Mouse (Mus musculus) intestine, embryonic 16.5 days (tissue): ENCODE measurements around the gene Macrod1. TPM values are rescaled to one million over a fixed set of nuclear protein-coding genes. Genes with fewer than 3 reads are reported as not detected.

Experiments used
- ATAC-seq: fragments of 200-750 bp; cut with Nextera tagmentation; 2 replicates; pipeline ENCODE4 v1.8.0; 2017; ENCODE audit warnings: moderate TSS enrichment, moderate library complexity
- H3K27ac ChIP-seq: fragments of 300-500 bp; sonication (generic); 2 replicates; pipeline ENCODE4 v1.5.1; 2014; ENCODE audit warnings: mild to moderate bottlenecking, low read length
- H3K27me3 ChIP-seq: fragments of 300-500 bp; sonication (generic); replicated peaks from 2 replicates; pipeline ENCODE4 v1.6.1; 2014; ENCODE audit warnings: low read length, control low read depth, mixed read lengths; ENCODE audit not compliant: control insufficient read depth, insufficient read depth
- H3K36me3 ChIP-seq: fragments of 300-500 bp; sonication (generic); 2 replicates; pipeline ENCODE4 v1.6.1; 2014; ENCODE audit warnings: low read length, control low read depth; ENCODE audit not compliant: control insufficient read depth, insufficient read depth
- H3K4me1 ChIP-seq: fragments of 300-500 bp; sonication (generic); 2 replicates; pipeline ENCODE4 v1.6.1; 2014; ENCODE audit warnings: low read length, control low read depth, mixed read lengths; ENCODE audit not compliant: control insufficient read depth, insufficient read depth
- H3K4me2 ChIP-seq: fragments of 300-500 bp; sonication (generic); 2 replicates; pipeline ENCODE4 v1.6.1; 2014; ENCODE audit warnings: low read depth, low read length, control low read depth
- H3K4me3 ChIP-seq: fragments of 300-500 bp; sonication (generic); 2 replicates; pipeline ENCODE4 v1.5.1; 2014; ENCODE audit warnings: mild to moderate bottlenecking, low read length
- H3K9ac ChIP-seq: fragments of 300-500 bp; sonication (generic); 2 replicates; pipeline ENCODE4 v1.6.1; 2014; ENCODE audit warnings: low read depth, low read length
- H3K9me3 ChIP-seq: fragments of 300-500 bp; sonication (generic); 2 replicates; pipeline ENCODE4 v1.6.1; 2016; ENCODE audit warnings: low read length, control low read depth; ENCODE audit not compliant: control insufficient read depth
- WGBS: fragments of 180-500 bp; shearing (Covaris S2); extraction: QIAGEN DNeasy Blood & Tissue Kit; methylation state at CpG from one replicate; pipeline ENCODE4 v1.1.7; 2014; 5-methylcytosine and 5-hydroxymethylcytosine counted together
- polyA plus RNA-seq: library from polyadenylated mRNA; unstranded; fragments of >200 nt; fragmentation: Nextera tagmentation; extraction: Ambion mirVana; gene quantifications from 2 replicates; pipeline ENCODE4 v1.2.1, GENCODE M21; 2015

The Macrod1 gene
- polyA plus RNA-seq, 1 experiment from 2014 or later: 11.6 TPM

GRCm38 (mm10) chr19:7217162-7217925 lies 160.7 kb downstream of the Macrod1 start, which contains the start of gene Cox8a:
TSS of gene Cox8a (minus strand) at chr19:7217616.
- H3K9me3 ChIP-seq: no peaks in the 10 kb centered on the region
- H3K36me3 ChIP-seq: peaks cover 13% of the 10 kb centered on the region
- H3K4me3 ChIP-seq: peak within 1 kb of the TSS; percentile 84
- H3K27ac ChIP-seq: peak within 1 kb of the TSS; percentile 85
- H3K4me1 ChIP-seq: peaks cover 26% of the 10 kb centered on the region
- H3K27me3 ChIP-seq: no peaks in the 10 kb centered on the region
- peak within 1 kb of the TSS; percentile 96 for H3K9ac ChIP-seq
- peak within 1 kb of the TSS; percentile 80 for H3K4me2 ChIP-seq
- under 1% methylated on average over 50 of the region's 50 CpGs for WGBS
- ATAC-seq: peak; percentile 98

GRCm38 (mm10) chr19:7217926-7218267 lies 161.3 kb downstream of the Macrod1 start:
- peak overlapping the region; percentile 84 for H3K4me3 ChIP-seq
- 0 out of 2 replicates have a peak overlapping the region, but pooled peaks have one; percentile 30 for H3K27ac ChIP-seq
- peak; percentile 27 for ATAC-seq
- H3K9me3 ChIP-seq: no peaks in the 10 kb centered on the region
- no peak overlapping the region for H3K9ac ChIP-seq
- 11% methylated on average over 6 of the region's 6 CpGs for WGBS
- H3K4me2 ChIP-seq: peak overlapping the region; percentile 65
- H3K4me1 ChIP-seq: peaks cover 26% of the 10 kb centered on the region
- no peaks in the 10 kb centered on the region for H3K27me3 ChIP-seq
- peaks cover 13% of the 10 kb centered on the region for H3K36me3 ChIP-seq

GRCm38 (mm10) chr19:7218753-7219152 lies 162.1 kb downstream of the Macrod1 start:
- H3K4me2 ChIP-seq: no peak overlapping the region
- no peak overlapping the region for H3K4me3 ChIP-seq
- no peaks in the 10 kb centered on the region for H3K27me3 ChIP-seq
- no peaks in the 10 kb centered on the region for H3K9me3 ChIP-seq
- H3K9ac ChIP-seq: no peak overlapping the region
- H3K36me3 ChIP-seq: peaks cover 10% of the 10 kb centered on the region
- WGBS: 96% methylated on average over 5 of the region's 5 CpGs
- H3K27ac ChIP-seq: no peak overlapping the region
- ATAC-seq: no peak
- H3K4me1 ChIP-seq: peaks cover 26% of the 10 kb centered on the region

- Histone ChIP-seq H3K4me3 (no peak overlapping the region), H3K9me3 (no peaks in the 10 kb centered on the region), H3K36me3 (peaks cover 5% of the 10 kb centered on the region), H3K4me2 (no peak overlapping the region), H3K9ac (no peak overlapping the region), H3K27me3 (no peaks in the 10 kb centered on the region), H3K4me1 (peaks cover 15% of the 10 kb centered on the region), H3K27ac (no peak overlapping the region)
- WGBS: 81% methylated on average over 6 of the region's 6 CpGs
- ATAC-seq: no peak
Observed at GRCm38 (mm10) chr19:7222196-7222595, 165.6 kb downstream of the Macrod1 start.

DNA sequence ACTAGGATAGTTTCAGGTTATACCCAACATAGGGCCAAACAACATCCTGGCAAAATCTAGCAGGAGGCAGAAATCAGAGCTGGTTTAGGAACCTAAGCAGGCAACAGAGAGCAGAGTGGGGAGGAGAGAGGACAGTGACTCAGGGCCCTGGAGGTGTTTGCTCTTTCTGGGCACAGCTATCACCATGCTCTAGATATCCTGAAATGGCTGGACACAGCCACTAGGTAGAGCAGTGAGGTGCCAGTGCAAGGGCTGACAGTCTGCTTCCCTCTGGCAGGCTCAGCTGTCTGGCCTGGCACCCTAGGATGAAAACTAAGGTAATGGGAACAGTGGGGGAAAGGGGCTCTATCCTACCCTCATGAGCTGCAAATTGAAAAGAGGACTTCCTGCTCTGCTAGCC lies 166.9 kb downstream of the Macrod1 start:
- Histone ChIP-seq H3K27me3 (no peaks in the 10 kb centered on the region), H3K36me3 (peaks cover 16% of the 10 kb centered on the region), H3K27ac (no peak overlapping the region), H3K9ac (no peak overlapping the region), H3K9me3 (no peaks in the 10 kb centered on the region), H3K4me1 (peaks cover 17% of the 10 kb centered on the region), H3K4me3 (no peak overlapping the region), H3K4me2 (no peak overlapping the region)
- no peak for ATAC-seq

GRCm38 (mm10) chr19:7224253-7224652 lies 167.6 kb downstream of the Macrod1 start:
- H3K36me3 ChIP-seq: peaks cover 19% of the 10 kb centered on the region
- H3K9ac ChIP-seq: no peak overlapping the region
- H3K9me3 ChIP-seq: no peaks in the 10 kb centered on the region
- no peak overlapping the region for H3K4me2 ChIP-seq
- no peaks in the 10 kb centered on the region for H3K27me3 ChIP-seq
- WGBS: 86% methylated on average over 3 of the region's 3 CpGs
- H3K4me1 ChIP-seq: peaks cover 17% of the 10 kb centered on the region
- no peak overlapping the region for H3K4me3 ChIP-seq
- no peak for ATAC-seq
- no peak overlapping the region for H3K27ac ChIP-seq

DNA sequence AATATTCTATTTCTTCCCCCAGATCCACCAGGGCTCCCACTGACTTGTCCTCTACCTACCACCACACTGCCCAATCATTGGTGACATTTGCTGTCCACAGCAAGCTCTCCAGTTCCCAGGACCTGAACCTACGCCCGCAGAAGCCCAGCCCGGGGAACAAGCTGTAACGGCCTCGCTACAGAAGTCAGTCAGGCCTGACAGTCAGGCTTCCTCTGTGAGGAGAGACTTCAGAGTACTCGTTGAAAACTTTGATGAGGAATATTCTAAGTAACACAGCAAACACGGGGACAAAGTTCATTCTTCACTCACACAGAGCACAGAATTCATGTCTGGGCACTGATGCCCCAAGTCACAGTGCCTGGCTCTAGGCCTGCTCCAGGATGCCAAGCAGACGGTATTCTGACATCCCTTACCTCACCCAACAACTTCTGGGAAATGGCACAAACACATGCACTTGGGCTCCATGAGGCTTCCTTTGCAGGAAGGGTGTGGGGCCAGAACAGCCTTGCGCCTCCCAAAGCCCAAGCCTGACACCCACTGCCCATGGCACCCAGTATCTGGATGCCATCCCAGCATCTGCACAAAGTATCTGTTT lies 168.6 kb downstream of the Macrod1 start:
- ATAC-seq: no peak
- 79% methylated on average over 9 of the region's 9 CpGs for WGBS
- Histone ChIP-seq H3K9ac (no peak overlapping the region), H3K9me3 (no peaks in the 10 kb centered on the region), H3K4me2 (no peak overlapping the region), H3K27ac (no peak overlapping the region), H3K4me1 (peaks cover 17% of the 10 kb centered on the region), H3K36me3 (peaks cover 27% of the 10 kb centered on the region), H3K4me3 (no peak overlapping the region), H3K27me3 (no peaks in the 10 kb centered on the region)

GRCm38 (mm10) chr19:7226511-7226914 lies 169.9 kb downstream of the Macrod1 start:
- WGBS: 62% methylated on average over 6 of the region's 6 CpGs
- no peak overlapping the region for H3K4me3 ChIP-seq
- 0 out of 2 replicates have a peak overlapping the region, but pooled peaks have one; percentile 5 for H3K4me2 ChIP-seq
- H3K36me3 ChIP-seq: peaks cover 27% of the 10 kb centered on the region
- H3K27me3 ChIP-seq: no peaks in the 10 kb centered on the region
- 0 out of 2 replicates have a peak overlapping the region, but pooled peaks have one; percentile 7 for H3K9ac ChIP-seq
- peaks cover 17% of the 10 kb centered on the region for H3K4me1 ChIP-seq
- H3K27ac ChIP-seq: peak overlapping the region; percentile 84
- no peaks in the 10 kb centered on the region for H3K9me3 ChIP-seq
- ATAC-seq: peak; percentile 77

DNA sequence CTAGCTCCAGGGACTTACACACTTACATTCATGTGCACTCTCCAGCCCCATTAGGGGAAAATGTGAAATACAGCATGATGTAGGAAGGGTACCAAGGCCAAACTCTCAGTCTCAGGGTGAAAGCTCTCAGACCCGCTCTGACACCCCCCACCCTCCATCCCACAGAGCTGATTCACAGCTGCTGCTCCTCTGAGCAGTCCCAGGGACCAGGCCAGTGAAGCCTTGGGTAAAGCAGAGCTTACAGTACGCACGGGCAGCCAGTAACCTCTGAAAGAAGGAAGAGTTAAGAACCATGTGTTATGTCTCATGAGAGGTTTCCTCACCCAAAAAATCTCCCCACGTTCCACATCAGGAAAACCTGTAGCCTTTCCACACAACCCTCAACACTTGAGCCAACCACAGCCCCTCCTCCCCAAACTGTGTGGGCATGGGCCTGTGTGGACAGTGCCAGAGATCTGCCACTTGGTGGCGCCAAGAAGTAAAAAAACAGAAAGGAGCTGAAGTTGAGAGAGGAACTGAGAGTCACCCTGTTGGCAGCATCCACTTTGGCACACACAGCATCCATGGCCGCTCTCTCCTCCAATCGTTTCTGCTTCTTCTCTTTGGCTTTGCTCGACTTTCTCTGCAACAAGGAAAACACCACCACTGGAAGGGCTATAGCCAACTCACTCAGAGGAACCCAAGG lies 178.1 kb downstream of the Macrod1 start:
- Histone ChIP-seq H3K9me3 (no peaks in the 10 kb centered on the region), H3K4me2 (no peak overlapping the region), H3K36me3 (peaks cover 7% of the 10 kb centered on the region), H3K4me1 (peaks cover under 1% of the 10 kb centered on the region; the same call in 1 of the 2 replicates), H3K4me3 (no peak overlapping the region), H3K9ac (no peak overlapping the region), H3K27ac (no peak overlapping the region), H3K27me3 (no peaks in the 10 kb centered on the region)
- WGBS: 56% methylated on average over 8 of the region's 8 CpGs
- peak; percentile 74 for ATAC-seq
